Mouse (Mus musculus): ENCODE measurements around the gene Wwtr1.

Wwtr1 gene

DNA sequence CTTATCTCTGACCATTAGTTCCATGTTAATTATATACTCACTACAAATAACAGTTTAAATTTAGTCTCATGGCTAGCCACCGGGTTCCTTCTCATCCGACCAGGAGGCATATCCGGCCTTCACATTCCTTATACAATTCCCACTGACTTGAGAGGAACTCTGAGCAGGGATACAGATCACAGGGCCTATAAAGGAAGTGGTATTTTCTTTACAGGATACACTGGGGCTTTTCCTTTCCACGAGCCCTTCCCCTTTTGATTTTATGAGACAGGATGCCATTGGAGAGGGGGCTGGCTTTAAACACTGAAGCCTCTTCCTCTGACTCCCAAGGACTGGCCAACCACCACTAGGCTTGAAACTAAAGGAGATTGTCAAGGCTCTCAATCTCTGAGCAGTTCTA, 59.6 kb downstream of the Wwtr1 start:
- no peak for DNase-seq (ENCODE audit: low read depth, low spot score)

DNA sequence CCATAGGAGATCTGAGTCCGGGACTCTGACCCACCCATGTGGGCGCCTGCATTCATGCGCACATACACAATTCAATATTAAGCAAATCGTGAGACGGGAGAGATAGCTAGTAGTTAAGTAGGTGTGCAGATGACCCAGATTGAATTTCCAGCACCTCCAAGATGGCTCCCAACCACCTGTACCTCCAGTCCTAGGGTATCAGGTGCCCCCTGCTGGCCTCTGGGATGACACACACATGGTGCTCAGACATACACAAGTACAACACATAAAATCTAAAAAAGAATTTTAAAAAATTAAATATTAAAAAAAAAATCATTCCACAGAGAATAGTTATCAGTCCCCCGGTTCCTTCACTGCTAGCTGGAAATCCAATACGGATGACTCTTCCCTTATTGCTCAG, 60.7 kb downstream of the Wwtr1 start:
- no peak for DNase-seq (ENCODE audit: low read depth, low spot score)

DNA sequence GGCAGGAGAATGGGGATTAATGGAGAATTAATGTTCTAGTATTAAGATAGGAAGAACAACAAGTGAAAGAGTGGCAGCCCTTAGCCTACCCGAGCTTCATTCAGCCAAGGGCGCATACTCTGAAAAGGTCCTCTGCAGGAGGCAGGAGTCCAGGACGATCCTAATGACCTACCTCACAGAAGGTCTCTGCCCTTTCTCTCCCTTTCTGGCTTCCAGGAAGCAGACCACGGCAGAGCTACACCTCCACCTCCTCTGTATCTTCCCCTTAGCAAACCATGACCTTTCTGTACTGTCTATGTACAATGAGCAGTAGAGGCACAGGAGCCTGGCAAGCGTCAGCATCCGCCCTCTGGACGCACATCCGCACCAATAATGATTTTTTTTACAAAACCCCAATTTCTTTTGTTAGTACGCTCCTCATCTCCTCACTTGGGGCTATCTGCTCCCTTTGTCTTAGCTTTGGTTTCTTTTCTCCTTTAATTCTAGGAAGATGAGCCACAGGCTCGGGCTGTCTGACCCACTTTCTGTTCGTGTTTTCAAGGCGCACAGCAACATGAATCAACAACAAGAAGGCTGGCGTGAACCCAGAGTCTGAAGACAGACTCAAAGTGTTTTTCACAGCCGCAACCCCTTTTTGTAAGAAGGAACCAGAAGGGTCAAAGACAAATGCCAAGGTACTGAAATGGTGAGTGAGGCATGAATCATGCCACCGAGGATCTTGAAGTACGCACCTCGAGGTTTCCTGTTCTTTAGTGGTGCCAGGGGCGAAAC, 63.7 kb downstream of the Wwtr1 start:
- DNase-seq (ENCODE audit: low read depth, low spot score) = no peak

DNA sequence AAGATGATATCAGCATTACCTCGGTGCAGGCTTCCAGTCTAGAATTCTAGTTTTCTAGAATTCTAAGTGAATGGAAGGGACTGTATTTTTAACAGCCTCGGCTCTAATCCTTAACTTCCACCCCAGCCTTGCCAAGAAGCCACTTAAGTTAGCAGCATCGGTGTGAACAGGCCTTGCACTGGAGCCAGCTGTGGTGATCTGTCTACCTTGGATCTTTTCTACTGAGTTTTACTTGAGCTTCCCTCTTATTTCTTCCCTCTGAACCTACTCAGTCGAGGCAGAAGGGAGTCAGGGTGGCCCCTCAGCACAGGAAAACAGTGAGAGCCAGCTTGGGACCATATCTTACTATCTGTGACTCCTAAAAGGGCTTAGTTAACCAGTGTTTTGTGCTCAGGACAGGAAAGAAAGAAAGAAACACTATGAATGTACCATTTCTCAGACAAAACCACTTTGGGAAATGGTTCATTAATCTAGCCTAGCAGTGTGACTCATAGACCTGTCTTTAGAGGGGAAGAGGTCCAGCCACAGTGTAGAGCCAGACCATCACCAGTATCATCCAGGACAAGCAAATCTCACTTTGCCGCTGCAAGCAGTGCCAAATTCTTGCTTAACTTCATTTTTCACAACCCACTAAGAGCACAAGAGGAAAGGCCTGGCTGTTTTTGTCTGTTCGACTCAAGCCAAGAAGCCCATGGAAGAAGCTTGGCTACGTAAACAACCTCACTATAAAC, 65.6 kb downstream of the Wwtr1 start:
- DNase-seq (ENCODE audit: low read depth, low spot score) = no peak

DNA sequence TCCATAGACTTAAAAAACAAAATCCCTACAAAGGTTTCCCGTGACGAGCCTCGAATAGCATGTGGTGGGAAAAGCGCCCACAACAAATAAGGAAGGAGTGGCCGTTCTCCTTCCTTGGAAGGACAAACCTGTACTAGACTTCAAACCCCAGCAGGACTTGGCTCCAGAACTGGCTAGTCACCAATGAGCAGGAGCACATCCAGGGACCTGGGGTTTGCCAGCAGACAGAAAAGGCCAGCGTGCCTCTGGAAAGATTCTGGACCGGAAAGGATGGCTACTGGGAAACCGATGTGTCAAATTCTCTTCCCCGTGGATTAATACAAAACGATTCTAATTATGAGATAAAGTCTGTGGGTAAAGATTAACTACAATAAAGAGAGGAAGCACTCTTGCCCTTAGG, 69.7 kb downstream of the Wwtr1 start:
- no peak for DNase-seq (ENCODE audit: low read depth, low spot score)

DNA sequence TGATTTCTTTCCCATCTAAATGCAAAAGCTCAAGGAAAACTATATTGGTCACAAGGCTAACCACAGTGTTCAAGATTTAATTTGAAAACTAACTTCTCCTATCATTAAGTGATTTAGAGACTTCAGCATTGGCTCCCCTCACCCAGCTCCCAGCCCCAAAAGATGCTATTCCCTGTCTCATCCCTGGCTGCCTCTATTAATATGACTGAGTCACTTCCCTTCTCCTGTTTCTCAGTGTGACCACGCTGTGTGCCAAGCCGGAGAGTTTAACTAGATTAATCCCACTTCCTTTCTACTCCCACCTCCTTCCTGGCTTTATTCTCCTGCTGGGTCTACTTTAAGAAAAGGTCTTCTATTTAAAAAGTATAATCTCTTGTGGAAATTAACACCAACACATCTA, 71.0 kb downstream of the Wwtr1 start:
- DNase-seq (ENCODE audit: low read depth, low spot score) = no peak

DNA sequence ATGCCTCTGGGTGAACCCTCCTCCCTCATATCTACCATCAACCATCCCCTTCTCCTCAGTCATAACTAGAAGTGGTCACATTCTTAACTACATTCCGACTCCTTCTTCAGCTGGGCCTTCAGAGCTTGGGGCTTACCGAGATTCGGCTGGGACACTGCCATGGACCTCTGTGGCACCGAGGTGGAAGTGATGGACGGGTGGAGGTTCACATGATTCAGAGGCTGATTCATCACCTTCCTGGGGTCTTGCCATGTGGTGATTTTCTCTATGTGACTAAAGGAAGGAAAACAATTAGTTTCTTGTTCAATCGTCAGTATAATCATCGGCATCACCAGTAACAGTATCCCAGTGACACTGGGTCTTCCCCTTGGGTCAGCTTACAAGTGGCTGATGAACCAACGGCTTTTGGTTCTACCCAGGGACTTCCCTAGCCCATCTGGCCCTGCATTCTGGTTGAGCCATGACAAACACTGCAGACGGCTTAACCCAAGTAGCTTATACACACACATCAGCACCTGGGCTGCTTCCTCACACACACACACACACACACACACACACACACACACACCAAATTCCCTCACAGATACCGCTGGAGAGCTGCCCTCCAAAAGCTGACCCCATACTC, 74.0 kb downstream of the Wwtr1 start:
- no peak for DNase-seq (ENCODE audit: low read depth, low spot score)

DNA sequence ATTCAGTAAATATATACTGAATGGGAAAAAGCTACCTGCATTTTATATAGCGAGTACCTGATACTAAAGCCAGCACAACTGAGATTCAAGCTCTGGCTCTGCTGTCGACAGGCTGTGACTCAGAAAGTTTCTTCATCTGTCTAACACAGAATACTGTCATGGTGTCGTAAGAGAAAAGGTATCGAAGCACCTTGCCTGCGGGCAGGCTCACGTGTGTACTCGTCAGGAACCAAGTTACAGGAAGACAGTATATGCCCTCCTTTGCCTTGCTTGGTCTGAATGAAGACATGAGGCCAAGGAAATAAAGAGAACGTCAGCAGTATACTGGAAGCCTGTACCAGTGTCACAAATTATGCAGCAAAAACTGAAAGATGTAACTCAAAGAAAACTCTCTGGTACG, 74.9 kb downstream of the Wwtr1 start:
- no peak for DNase-seq (ENCODE audit: low read depth, low spot score)

DNA sequence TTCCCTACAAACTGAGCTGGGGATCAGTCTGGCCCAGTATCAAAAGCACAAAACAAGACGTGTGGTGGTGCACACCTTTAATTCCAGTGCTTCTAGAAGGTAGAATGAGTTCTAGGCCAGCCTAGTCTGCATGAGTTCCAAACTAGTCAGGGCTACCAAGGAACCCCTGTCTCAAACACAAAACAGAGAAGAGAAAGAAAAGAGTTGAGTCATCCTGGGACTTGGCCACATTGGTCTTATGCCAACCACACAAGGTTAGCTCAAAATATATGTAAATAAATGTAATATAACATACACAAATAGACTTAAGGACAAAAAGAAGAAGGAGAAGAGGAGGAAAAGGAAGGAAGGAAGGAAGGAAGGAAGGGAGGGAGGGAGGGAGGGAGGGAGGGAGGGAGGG, 77.9 kb downstream of the Wwtr1 start:
- no peak for DNase-seq (ENCODE audit: low read depth, low spot score)

DNA sequence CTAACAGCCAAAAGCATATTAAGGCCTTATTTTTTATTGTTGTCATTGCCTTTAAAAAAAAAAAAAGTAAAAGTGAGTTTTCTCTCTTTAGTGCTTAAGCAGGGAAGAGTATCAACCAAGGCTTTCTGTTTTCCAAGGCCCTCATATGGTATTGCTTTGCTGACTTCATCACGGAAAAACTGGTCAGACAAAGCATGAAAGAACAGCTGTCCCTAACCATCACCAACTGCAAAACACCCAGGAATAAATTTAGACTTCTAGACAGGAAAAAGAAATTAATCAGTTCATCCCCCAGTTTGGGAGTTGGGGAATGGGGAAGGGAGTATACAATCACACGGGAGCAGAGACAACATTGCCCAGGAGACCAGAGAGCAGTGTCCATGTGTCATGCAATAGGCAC, 79.3 kb downstream of the Wwtr1 start:
- DNase-seq (ENCODE audit: low read depth, low spot score) = no peak

DNA sequence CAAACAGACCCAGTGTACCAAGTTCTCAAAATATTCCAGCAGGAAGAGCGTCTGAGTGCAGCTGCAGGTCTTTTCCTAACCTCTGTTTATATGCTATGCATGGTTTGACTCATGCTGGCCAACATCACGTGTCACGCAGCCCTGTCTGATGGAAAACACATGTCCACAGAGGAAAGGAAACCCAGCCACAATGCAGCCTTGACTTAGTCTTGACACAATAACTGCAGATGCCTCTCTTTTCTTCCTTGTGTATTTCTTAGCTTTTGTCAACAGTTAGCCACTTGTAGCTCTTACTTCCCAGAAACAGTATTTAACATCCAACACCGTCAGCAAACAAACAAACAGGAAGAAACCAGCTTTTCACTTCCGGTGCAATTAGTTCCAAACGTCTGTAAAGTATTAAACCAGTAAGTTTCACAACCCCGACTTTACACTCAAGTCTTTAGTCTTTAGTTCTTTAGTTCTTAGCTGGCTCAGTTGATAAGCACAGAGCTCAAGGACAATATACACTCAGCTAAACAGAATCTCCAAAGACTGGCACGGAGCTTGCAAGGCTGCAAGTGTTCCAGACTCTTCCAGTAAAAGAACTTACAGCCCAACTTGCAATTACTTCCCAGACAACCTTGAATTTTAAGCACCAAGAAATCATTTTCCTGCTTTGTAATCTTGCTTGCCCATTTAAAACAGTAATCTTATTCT, 88.1 kb downstream of the Wwtr1 start:
- peak; percentile 69 for DNase-seq (ENCODE audit: low read depth, low spot score)

DNA sequence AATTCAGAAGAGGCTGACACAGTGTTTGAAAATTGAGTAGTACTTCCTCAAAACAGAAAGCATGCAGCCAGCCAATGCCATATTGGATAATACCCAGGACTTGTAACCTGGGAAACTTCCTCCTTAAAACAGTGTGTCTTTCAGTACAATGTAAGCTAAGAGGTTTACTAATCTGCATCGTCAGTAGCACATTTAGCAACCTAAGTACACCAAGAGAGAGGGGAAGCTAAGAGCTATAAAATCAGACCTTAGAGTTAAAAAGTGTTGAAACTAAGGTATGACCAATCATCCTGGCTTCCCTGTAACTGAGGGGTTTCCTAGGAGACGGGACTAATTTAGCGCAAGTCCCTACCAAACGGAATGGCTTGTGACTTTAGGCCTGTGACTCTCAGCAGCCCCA, 89.6 kb downstream of the Wwtr1 start:
- DNase-seq (ENCODE audit: low read depth, low spot score) = no peak

DNA sequence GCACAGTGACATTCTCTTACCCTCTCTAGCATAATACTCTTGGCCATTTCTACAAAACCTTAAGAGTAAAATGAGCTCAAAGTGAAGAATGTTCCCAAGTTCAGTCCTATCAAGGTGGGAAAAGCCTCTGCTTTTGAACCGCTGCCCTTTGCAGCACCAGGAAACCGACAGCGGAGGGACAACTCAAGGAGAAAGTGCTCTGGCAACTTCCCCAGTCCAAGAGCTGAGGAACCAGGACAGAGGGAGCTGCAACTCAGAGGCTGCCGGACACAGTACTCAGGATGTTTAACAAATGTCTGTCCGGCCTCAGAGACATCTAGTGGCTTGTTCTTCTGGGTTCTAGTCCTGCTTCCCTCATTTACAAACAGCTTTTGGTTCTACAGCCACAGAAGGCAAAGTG, 93.7 kb downstream of the Wwtr1 start:
- DNase-seq (ENCODE audit: low read depth, low spot score) = no peak

DNA sequence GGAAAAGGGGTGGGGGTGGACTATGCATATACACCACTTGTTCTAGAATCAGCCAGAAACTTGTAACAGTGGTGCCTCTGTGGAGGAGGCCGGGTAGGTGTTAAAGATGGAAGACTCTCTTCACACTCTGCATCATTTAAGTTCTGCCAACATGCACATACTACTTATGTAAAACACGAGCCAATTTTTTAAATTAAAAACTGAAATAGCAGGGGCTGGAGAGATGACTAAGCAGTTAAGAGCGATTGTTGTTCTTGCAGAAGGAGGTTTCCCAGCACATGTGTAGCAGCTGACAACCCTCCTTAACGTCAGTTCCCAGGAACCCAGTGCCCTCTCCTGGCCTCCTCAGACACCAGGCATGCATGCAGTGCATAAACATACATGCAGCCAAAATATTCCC, 95.1 kb downstream of the Wwtr1 start:
- no peak for DNase-seq (ENCODE audit: low read depth, low spot score)

DNA sequence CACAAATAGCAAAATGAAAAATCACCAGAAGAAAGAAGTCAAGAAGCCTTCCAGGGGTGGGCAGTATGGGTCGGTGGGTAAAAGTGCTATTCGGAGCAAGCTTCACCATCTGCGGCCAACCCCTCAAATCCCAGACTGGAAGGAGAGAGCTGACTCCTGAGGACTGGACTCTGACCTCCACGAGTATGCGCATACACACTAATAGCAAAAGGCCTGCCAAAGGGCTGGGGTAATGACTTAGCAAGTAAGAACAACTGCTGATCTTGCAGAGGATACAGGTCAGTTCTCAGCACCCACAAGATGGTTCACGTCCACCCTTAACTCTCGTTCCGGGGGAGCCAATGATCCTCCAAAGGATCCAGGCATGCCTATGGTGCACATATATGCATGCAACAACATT, 101.3 kb downstream of the Wwtr1 start:
- DNase-seq (ENCODE audit: low read depth, low spot score) = no peak

DNA sequence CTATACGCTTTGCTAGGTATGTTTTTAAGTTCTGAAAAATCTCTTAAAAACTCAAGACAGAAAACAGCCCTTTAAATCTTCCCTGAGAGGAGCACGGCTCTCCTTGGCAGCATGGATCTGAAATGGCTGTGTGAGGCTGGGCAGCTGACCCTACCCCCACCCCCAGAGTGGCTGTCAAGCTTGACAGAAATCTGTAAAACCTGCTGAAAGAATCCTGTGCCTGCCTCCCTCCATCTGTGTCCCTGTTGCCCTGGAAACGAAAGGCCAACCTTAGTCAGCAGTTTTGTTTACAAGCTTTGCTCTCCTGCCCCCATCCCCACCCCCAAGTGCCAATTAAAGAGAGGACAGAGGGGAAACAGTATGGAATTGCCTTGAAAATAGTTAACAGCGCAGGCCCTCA, 103.3 kb downstream of the Wwtr1 start:
- peak; percentile 79 for DNase-seq (ENCODE audit: low read depth, low spot score)

DNA sequence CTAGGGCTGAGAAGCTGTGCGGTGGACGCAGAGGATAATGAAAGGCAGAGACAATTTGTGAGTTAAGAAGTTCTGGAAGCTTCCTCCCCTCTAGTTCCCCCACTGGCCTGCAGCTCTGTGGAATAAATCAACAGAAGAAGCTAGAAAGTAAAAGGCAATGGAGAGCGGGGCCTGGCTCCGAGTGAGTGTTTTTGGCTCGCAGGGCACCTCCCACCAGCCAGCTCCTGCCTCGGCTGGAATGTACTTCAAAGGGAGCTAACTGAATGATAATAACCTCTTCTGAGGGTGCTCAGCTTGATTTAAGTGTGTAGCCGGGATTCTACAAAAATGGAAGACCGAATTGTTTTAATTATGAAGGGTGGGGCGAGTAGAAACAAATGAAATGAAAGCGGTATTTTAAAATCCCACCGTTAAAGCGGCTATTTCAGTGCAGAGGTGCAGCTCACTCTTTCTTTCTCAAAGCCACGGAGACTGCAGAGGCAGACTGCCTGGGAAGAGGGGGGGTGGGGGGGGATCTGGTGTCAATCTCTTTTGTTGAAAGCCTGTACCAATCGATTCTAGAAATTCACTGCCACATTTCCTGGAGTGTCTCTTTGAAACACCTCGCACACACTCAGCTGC, 104.6 kb downstream of the Wwtr1 start:
- DNase-seq (ENCODE audit: low read depth, low spot score) = peak; percentile 47

DNA sequence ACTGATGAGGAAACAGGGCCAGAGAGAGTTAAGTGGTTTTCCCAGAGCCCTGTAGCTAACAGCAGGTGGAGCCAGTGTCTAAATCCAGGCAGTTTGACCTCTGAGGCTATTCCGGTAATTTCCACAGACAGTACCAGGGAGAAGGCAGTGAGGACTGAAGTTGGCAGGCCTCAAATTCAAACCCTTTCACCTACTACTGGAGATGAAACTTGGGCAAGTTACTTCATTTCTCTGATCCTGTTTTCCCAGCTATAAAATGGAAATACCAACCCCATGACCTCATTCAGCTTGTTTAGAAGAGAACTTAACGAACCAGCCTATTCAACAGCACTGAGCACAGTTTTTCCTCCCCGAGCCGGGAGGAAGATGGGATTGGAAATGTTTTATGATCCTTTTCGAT, 105.4 kb downstream of the Wwtr1 start:
- DNase-seq (ENCODE audit: low read depth, low spot score) = peak; percentile 53

DNA sequence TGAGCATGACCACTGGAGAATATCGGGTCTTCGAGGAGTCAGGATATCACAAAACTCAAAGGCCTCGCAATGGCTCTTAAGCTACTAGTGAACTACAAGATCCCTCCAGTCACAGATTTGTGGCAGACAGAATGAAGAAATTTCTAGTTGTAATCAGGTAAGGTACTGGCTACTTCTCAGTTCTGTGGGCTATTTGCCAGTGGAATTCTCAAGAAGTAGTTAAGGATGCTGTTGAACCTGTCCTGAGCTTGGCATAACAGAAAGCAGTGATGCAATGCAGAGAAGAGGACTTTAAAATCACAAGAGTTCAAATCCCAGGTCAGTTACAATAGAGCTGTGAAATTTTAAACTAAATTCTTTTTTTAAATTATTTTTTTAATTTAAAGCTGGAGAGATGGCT, 106.4 kb downstream of the Wwtr1 start:
- no peak for DNase-seq (ENCODE audit: low read depth, low spot score)

DNA sequence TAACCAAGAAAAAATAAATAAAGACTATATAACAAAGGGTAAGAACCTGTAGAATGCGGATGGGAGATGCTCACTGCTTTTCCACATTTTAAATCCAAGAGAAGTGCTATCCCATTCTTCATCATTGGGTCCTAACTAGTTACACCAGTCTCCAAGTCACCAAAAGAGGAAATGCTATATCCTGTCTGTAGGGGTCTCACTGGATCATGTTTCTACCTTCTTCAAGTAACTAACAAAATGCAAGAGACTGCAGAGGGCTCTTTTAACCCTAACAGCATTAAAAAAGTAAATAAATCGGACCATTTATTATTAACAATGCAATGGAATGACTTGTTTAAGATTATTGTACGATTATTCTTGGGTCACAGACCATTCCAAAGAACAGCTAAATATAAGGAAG, 109.4 kb downstream of the Wwtr1 start:
- no peak for DNase-seq (ENCODE audit: low read depth, low spot score)

DNA sequence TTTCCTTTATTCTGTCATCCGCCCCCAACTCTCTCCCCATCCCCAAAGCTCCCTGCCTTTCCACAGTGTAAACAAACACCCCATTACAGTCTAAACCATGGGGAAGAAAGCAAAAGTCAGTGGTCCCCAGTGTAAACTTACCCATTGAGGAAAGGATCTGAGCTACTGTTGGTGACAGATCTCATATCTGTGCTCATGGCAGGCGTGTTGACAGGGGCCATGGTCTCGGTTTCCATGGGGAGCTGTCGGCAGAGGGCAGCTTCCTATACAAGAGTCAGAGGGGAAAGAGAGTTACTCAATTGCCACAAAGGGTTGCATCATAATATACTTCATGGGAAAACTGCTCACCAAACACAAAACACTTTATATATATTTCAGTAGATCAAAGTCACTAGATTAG, 112.4 kb downstream of the Wwtr1 start:
- DNase-seq (ENCODE audit: low read depth, low spot score) = no peak

DNA sequence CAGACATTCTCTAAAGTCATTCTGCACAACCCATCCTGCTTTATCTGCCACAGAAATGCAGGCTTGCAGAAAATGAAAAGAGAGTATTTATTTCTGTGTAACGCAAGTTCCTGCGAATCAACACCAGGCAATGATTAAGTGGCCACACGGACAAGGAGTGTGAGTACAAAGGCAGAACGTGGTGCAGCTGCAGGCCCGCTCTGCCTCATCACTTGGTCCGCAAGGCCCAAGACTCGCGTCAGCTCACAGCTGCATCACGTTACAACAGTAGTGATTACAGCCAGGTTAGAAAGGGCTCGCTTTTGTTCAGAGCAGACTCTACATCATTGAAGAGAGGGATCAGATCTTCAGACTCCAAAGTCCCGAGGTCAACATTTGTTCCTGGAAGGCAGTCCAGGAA, 117.1 kb downstream of the Wwtr1 start:
- DNase-seq (ENCODE audit: low read depth, low spot score) = peak; percentile 31

All from mesoderm, embryonic 11.5 days (tissue).